Mouse (Mus musculus) lung, embryonic 16.5 days (tissue): ENCODE measurements at regions not wholly inside any gene's neighbourhood (a gene's known extent, or its start where the extent isn't known, plus 50 kb on each side); places are given as distances from the start of the nearest gene placed in this dataset.

ENCODE experiments used
- ATAC-seq: fragments of 200-750 bp; cut with Nextera tagmentation; 2 replicates; pipeline ENCODE4 v1.8.0; 2017; ENCODE audit warnings: low read depth, mild to moderate bottlenecking, moderate library complexity
- H3K27ac ChIP-seq: fragments of 300-500 bp; sonication (generic); 2 replicates; pipeline ENCODE4 v1.5.1; 2014; ENCODE audit warnings: mild to moderate bottlenecking, control low read depth, low read length
- H3K27me3 ChIP-seq: fragments of 300-500 bp; sonication (generic); 2 replicates; pipeline ENCODE4 v1.6.1; 2014; ENCODE audit warnings: low read depth, low read length, mixed read lengths; ENCODE audit not compliant: control insufficient read depth, insufficient read depth
- H3K36me3 ChIP-seq: fragments of 300-500 bp; sonication (generic); 2 replicates; pipeline ENCODE4 v1.6.1; 2014; ENCODE audit warnings: low read length; ENCODE audit not compliant: control insufficient read depth, insufficient read depth
- H3K4me1 ChIP-seq: fragments of 300-500 bp; sonication (generic); replicated peaks from 2 replicates; pipeline ENCODE4 v1.6.1; 2014; ENCODE audit warnings: low read length, mixed read lengths; ENCODE audit not compliant: control insufficient read depth, insufficient read depth
- H3K4me2 ChIP-seq: fragments of 300-500 bp; sonication (generic); 2 replicates; pipeline ENCODE4 v1.6.1; 2014; ENCODE audit warnings: low read depth, low read length, control low read depth
- H3K4me3 ChIP-seq: fragments of 300-500 bp; sonication (generic); 2 replicates; pipeline ENCODE4 v1.5.1; 2014; ENCODE audit warnings: mild to moderate bottlenecking, low read length, control low read depth
- H3K9ac ChIP-seq: fragments of 300-500 bp; sonication (generic); 2 replicates; pipeline ENCODE4 v1.6.1; 2014; ENCODE audit warnings: low read length, control low read depth
- H3K9me3 ChIP-seq: fragments of 300-500 bp; sonication (generic); 2 replicates; pipeline ENCODE4 v1.6.1; 2016; ENCODE audit warnings: low read length; ENCODE audit not compliant: control insufficient read depth
- WGBS: fragments of 180-500 bp; shearing (Covaris S2); extraction: QIAGEN DNeasy Blood & Tissue Kit; methylation state at CpG from one replicate; pipeline ENCODE4 v1.1.7; 2014; 5-methylcytosine and 5-hydroxymethylcytosine counted together

DNA sequence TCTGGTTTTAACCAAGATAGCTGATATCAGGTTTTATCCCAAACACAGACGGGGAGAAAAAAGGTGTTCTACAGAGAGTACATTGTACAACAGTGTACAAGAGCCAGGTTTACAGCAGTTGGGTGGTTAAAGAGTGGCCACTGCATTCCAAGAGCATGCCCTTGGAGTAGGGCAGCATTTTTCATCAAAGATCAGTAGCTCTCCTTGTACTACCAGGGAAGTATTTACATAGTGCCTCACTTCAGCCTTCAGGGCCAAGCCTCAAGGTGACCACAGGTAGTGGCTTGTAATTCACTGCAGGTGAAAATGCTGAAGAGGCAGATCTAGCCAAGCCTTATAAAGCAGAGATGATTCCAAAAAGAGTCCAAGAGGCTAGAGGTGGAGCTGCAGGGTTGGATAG is 190.8 kb downstream of the Isl1 start:
- H3K9ac ChIP-seq: no peak overlapping the region
- H3K27ac ChIP-seq: no peak overlapping the region
- no peaks in the 10 kb centered on the region for H3K36me3 ChIP-seq
- ATAC-seq: no peak
- no peaks in the 10 kb centered on the region for H3K4me1 ChIP-seq
- H3K27me3 ChIP-seq: no peaks in the 10 kb centered on the region
- H3K9me3 ChIP-seq: no peaks in the 10 kb centered on the region
- no peak overlapping the region for H3K4me2 ChIP-seq
- H3K4me3 ChIP-seq: no peak overlapping the region
- 56% methylated on average over 1 of the region's 1 CpGs for WGBS

DNA sequence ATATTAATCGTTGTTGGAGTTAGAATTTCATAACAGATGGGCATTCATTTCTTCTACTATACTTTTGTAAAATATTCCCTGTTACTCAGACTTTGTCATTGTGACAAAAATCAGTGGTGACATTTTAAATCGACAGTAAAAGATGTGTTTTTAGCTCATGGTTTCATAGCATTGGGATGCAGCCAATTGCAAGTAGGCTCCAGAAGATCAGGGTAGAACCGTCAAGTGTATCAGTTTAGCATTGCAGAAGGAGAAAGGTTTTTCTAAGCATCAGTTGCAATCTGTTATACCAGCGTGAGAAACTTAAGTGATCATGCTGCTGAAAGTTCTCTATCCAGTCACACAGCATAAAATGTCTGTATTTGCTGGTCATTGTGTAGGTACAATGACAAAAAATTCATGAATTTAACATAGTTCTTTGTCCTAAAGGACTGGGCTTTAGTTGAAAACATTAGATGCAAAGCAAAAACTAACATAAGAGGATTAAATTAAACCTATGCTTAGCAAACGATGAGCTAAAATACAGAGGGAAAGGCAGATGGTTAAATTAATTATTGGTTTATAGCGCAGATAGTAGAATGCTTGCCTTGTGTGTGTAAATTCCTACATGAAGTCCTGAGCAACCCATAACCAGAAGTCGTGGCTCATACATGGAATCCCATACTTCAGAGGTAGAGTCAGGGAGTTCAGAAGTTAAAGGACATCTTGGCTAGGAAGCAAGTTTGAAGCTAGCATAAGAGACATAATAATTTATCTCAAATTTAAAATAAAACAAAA is 198.3 kb downstream of the Isl1 start:
- no peak overlapping the region for H3K27ac ChIP-seq
- H3K9ac ChIP-seq: no peak overlapping the region
- WGBS: 78% methylated on average over 7 of the region's 7 CpGs
- H3K36me3 ChIP-seq: no peaks in the 10 kb centered on the region
- H3K27me3 ChIP-seq: no peaks in the 10 kb centered on the region
- no peaks in the 10 kb centered on the region for H3K9me3 ChIP-seq
- no peak for ATAC-seq
- H3K4me1 ChIP-seq: no peaks in the 10 kb centered on the region
- no peak overlapping the region for H3K4me3 ChIP-seq
- H3K4me2 ChIP-seq: no peak overlapping the region

DNA sequence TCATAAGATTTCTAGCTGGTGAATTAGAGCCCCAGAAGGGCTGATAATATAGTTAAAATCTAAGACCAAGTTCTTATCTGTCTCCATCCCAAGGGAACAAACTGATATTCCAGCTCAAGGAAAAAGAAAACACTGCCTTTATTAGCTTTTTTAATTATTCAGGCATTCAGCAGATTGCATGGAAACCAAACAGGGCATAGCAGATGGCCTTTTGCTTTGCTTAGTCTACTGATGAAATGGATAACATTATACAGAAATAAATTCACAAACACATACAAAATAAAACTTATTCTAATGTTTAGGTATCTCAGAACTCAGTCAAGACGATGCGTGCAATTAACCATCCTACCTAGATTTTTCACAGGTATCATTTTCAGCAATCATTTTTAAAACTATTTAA is 198.9 kb downstream of the Isl1 start:
- ATAC-seq: no peak
- Histone ChIP-seq H3K9ac (no peak overlapping the region), H3K4me2 (no peak overlapping the region), H3K9me3 (no peaks in the 10 kb centered on the region), H3K4me3 (no peak overlapping the region), H3K27ac (no peak overlapping the region), H3K27me3 (no peaks in the 10 kb centered on the region), H3K36me3 (no peaks in the 10 kb centered on the region), H3K4me1 (no peaks in the 10 kb centered on the region)
- WGBS: 97% methylated on average over 2 of the region's 2 CpGs

DNA sequence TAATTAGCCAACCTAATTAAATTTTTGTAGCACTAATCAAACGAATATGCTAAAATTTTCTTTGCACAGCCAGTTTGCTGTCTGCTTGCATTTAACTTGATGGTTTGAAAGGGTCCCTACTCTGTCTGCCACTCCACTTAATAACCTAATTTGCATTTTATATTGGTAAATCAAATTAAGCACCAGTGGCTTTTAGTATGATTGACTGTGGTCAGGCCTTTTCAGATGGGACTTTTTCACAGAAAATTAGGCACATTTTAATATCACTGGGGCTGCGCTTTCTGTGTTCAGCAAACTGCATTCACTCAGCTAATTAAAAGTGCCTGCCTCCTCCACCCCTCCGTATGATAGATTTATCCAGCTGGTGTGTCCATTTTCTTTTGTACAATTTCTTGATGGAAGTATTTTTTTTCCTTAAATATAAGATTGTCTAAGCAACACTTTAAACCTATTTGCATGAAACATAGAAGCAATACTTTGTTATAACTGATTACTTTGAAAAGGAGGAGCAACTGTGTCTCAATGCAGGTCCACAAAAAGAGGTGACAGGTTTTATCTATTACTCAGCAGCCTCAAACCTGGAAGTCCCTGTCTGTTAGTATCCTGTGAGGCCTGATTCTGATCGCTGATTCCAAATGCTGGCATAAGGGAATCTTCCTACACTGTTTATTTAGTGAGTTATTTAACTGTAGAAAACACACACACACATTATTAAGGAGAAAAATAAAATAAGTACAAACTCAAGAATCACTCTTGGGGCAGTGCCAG is 221.8 kb downstream of the Isl1 start:
- Histone ChIP-seq H3K36me3 (no peaks in the 10 kb centered on the region), H3K27ac (no peak overlapping the region), H3K4me1 (no peaks in the 10 kb centered on the region), H3K9me3 (no peaks in the 10 kb centered on the region), H3K9ac (no peak overlapping the region), H3K27me3 (no peaks in the 10 kb centered on the region), H3K4me2 (no peak overlapping the region), H3K4me3 (no peak overlapping the region)
- ATAC-seq: no peak
- 64% methylated on average over 4 of the region's 4 CpGs for WGBS

DNA sequence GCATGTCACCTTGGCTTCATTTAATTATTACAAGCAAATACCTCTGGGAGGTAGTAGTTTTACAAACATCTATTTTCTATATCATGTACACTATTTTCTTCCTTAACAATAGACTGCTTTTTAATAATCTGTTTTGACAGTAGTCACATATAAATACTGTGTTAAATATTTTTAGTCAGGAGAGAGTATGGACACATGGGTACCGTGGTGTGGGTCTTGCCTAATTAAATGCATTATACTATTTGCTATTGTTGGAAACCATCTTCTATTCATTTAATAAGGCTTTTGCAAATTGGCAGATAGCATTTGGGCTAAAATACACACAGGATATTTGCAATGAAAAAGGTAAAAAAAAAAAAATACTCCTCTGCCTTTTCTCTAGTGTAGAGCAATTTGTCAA is 222.3 kb downstream of the Isl1 start:
- WGBS: 83% methylated on average over 1 of the region's 1 CpGs
- ATAC-seq: no peak
- H3K36me3 ChIP-seq: no peaks in the 10 kb centered on the region

DNA sequence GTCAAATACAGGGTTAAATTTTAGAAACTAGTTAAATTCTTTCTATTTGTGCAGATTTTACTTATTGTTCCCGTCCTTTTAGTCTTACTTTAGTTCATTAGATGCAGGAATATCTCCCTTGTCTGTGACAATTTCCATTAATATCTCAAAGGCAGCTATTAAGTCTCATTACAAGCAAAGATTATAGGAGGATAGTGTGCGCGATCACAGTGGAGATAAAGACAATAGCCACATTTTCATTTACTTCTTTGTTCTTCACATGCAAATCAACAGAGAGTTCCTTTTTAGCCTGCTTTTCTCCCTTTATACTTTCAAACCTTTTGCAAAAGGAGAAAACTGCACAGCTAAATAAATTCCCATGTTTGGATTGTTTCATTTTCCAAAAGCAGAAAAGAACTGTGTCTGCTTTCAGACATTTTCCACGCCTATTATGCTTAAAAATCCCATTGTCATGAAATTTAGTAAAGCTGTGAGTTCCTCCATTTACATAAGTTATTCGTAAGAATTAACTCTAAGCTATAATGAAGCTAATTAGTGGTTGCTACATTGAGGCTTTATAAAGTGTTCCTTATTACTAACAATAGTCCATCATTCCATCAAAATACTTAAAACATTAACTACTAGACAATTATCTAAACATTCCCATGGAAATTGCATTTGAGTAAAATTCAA is 252.4 kb downstream of the Isl1 start:
- no peak overlapping the region for H3K27ac ChIP-seq
- no peaks in the 10 kb centered on the region for H3K4me1 ChIP-seq
- no peaks in the 10 kb centered on the region for H3K36me3 ChIP-seq
- ATAC-seq: no peak
- H3K9ac ChIP-seq: no peak overlapping the region
- 79% methylated on average over 5 of the region's 5 CpGs for WGBS
- no peaks in the 10 kb centered on the region for H3K27me3 ChIP-seq
- H3K4me2 ChIP-seq: no peak overlapping the region
- no peak overlapping the region for H3K4me3 ChIP-seq
- H3K9me3 ChIP-seq: no peaks in the 10 kb centered on the region

More for the DNA sequence above, 222.3 kb downstream of the Isl1 start:
- H3K4me1 ChIP-seq: no peaks in the 10 kb centered on the region
- no peaks in the 10 kb centered on the region for H3K9me3 ChIP-seq
- H3K9ac ChIP-seq: no peak overlapping the region
- no peak overlapping the region for H3K27ac ChIP-seq
- H3K4me2 ChIP-seq: no peak overlapping the region
- no peak overlapping the region for H3K4me3 ChIP-seq
- no peaks in the 10 kb centered on the region for H3K27me3 ChIP-seq

DNA sequence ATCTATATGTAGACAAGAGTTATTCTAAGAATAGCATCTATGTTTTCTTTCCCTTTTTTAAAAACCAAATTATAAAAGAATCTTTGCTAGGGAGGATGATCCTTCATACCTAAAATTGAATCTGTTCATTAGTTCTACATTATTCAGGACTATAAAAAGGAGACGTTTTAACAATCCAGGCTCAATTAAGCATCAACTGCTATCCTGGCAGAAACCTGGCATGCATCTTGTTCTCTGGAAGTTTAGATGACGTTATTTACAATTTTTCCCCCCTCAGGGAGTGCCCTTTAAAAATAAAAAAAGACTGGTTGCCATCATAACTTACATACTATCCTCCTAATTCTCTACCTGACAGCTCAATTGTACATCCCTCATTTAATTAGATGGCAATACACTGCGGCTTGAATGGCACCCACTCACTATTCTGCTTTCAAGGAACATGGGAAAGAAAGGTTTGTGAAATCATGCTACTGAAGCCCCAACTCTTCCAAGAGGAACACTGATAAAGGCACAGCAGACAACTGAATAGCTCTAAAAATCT is 253.3 kb downstream of the Isl1 start:
- Histone ChIP-seq H3K4me2 (no peak overlapping the region), H3K9ac (no peak overlapping the region)

DNA sequence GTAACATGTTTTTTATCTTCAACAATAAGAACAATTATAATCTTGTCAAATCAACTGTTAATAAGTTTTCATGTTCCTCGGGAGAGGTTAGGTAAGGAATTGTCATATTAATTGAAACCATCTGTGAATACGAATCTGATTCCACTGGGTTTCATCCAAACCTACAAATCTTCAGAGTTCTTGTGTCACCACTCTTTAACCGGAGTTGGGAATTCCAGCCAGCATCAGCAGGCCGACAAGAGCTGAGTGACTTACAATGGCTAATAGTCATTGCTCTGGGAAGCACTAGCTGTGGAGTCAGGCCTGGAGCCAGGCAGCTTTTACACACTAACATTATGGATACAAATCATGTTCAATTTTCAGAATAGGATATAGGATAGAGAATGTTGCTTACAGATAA is 273.3 kb downstream of the Isl1 start:
- no peaks in the 10 kb centered on the region for H3K4me1 ChIP-seq
- H3K4me3 ChIP-seq: no peak overlapping the region
- no peaks in the 10 kb centered on the region for H3K36me3 ChIP-seq
- H3K9me3 ChIP-seq: no peaks in the 10 kb centered on the region
- H3K27ac ChIP-seq: no peak overlapping the region
- WGBS: 50% methylated on average over 4 of the region's 4 CpGs
- no peak overlapping the region for H3K9ac ChIP-seq
- no peak overlapping the region for H3K4me2 ChIP-seq
- no peaks in the 10 kb centered on the region for H3K27me3 ChIP-seq
- ATAC-seq: no peak

More for the DNA sequence above, 253.3 kb downstream of the Isl1 start:
- H3K9me3 ChIP-seq: no peaks in the 10 kb centered on the region
- H3K4me1 ChIP-seq: no peaks in the 10 kb centered on the region
- no peaks in the 10 kb centered on the region for H3K36me3 ChIP-seq
- WGBS: 75% methylated on average over 3 of the region's 3 CpGs
- H3K27me3 ChIP-seq: no peaks in the 10 kb centered on the region
- no peak overlapping the region for H3K27ac ChIP-seq
- no peak overlapping the region for H3K4me3 ChIP-seq
- no peak for ATAC-seq

DNA sequence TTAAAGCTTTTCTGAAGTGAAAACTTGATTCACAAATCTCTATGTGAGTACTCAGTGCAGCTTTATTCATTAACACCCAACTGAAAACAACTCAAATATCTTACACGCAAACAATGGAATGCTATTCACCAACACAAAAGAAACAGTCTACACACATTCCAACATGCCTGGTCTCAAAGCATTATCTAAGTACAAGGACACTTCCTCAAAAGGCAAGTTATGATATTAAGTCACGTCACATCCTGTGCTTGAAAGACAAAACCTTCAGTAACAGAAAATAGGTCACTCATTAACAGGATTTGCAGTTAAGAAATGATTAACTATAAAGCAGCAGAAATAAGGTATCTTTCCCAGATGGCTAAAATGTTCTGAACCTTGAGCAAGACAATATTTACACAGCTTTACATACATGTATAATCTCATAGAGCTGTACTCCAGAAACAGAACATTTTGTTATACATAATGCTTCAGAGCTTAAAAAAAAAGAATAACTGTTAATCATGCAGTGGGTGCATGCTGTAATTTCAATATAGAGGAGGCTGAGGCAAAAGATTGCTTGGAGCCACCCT is 279.3 kb downstream of the Isl1 start:
- no peak for ATAC-seq

More for the DNA sequence above, 279.3 kb downstream of the Isl1 start:
- H3K36me3 ChIP-seq: no peaks in the 10 kb centered on the region
- no peak overlapping the region for H3K4me3 ChIP-seq
- WGBS: 53% methylated on average over 2 of the region's 2 CpGs
- H3K9ac ChIP-seq: no peak overlapping the region
- H3K27me3 ChIP-seq: no peaks in the 10 kb centered on the region
- H3K9me3 ChIP-seq: no peaks in the 10 kb centered on the region
- H3K4me1 ChIP-seq: no peaks in the 10 kb centered on the region
- H3K4me2 ChIP-seq: no peak overlapping the region
- no peak overlapping the region for H3K27ac ChIP-seq
